Mouse (Mus musculus) adrenal gland, postnatal 10 days (tissue): Measurements from ENCODE around the gene Gm5127. TPM values are rescaled to one million over a fixed set of nuclear protein-coding genes. Genes with fewer than 3 reads are reported as not detected.

Experiments
- microRNA-seq: library from miRNA; unstranded; fragments of <30 nt; microRNA quantifications from one replicate; pipeline ENCODE4 v1.2.0, GENCODE M21; 2021
- total RNA-seq, 2 experiments: library from RNA; stranded (reverse); gene quantifications; 2 replicates each; pipeline ENCODE4 v1.2.3; 2021

Gene Gm5127
- total RNA-seq, 2 experiments from 2014 or later = not detected

Small RNA genes lying within 50 kb of the gene (microRNA-seq; reads per million reads assigned to microRNA genes)
- not detected for gene Gm22102

Other genes starting within 250 kb of the Gm5127 start
- gene Fndc3c1, start 97.8 kb upstream of the Gm5127 start, total RNA-seq = 1 to 10 TPM in 1 of 2 experiments, under 1 TPM in 1; 0.90 to 7.3 TPM
- gene Cysltr1, start 20.5 kb downstream of the Gm5127 start, total RNA-seq = under 1 TPM; 0.54 to 0.70 TPM